ENCODE assay signal across 10 mouse cellular contexts in the genomic region with DNA sequence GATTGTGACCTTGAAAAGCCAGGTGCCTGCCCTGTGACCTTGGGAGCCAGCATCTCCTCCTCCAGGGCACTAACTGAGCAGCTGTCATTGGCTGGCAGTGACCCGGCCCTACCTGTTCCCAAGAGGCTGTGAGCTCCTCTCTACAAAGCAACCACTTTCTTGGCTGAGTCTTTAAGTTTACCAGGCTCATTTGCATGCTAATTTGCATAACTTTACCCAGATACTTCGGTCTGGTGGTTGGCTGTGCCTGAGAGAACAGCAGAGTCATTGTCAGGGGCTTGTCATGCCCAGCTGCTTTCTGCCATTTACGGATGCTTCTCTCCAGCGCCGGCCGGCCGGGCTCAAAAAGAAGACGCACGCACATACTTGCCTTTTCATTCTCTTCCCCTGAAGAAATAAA. TPM values are rescaled to one million over a fixed set of nuclear protein-coding genes. Genes with fewer than 3 reads are reported as not detected.
DNase-seq lines count a peak whose midpoint lies in the region; ATAC-seq lines count a peak whose summit lies in the region.
"Had no signal": no experiment of that assay in that cellular context is flagged by ENCODE, and none has a peak within 500 bp of the region (broad histone marks: within the 10 kb centered on the region; RNA-seq: fewer than 3 reads in every experiment).

No protein-coding gene starts in this region.

- WGBS in forebrain, embryonic 13.5 days = 5% methylated on average over 9 of the region's 9 CpGs

- no peaks in the 10 kb centered on the region for H3K27me3 ChIP-seq in forebrain, embryonic 13.5 days
- H3K27me3 ChIP-seq: liver, embryonic 15.5 days had no signal

- H3K27ac ChIP-seq in forebrain, embryonic 13.5 days = peak overlapping the region; percentile 78
- H3K27ac ChIP-seq: liver, embryonic 15.5 days had no signal

- no peaks in the 10 kb centered on the region for H3K9me3 ChIP-seq in forebrain, embryonic 13.5 days (replicated peaks)
- H3K9me3 ChIP-seq: liver, embryonic 15.5 days had no signal

- H3K9ac ChIP-seq in forebrain, embryonic 13.5 days = 0 out of 2 replicates have a peak overlapping the region, but pooled peaks have one; percentile 34
- H3K9ac ChIP-seq: liver, embryonic 15.5 days had no signal

- H3K4me3 ChIP-seq in forebrain, embryonic 13.5 days = 0 out of 2 replicates have a peak overlapping the region, but pooled peaks have one; percentile 14
- H3K4me3 ChIP-seq: liver, embryonic 15.5 days had no signal

- ATAC-seq in forebrain, embryonic 13.5 days = peak; percentile 91
- ATAC-seq in megakaryocyte, adult 5-6 weeks (ENCODE audit: poor library complexity, severe bottlenecking) = 0 out of 2 replicates have a peak, but pooled peaks have one; percentile 16

- peaks cover 45% of the 10 kb centered on the region for H3K4me1 ChIP-seq in forebrain, embryonic 13.5 days
- H3K4me1 ChIP-seq: liver, embryonic 15.5 days had no signal

- peak; percentile 23 for DNase-seq in embryo, embryonic 10 days (ENCODE audit: low spot score)
- DNase-seq in embryo, embryonic 9.5 days (ENCODE audit: extremely low spot score) = no peak
- DNase-seq in A20 (ENCODE audit: low read depth, low spot score) = peak; percentile 90
- DNase-seq in testis, postnatal 14 days (ENCODE audit: low spot score) = no peak
- DNase-seq in spleen, postnatal 14 days (ENCODE audit: low spot score in 2 of 2) = no peak
- DNase-seq in urinary bladder, adult 2 months (ENCODE audit: low spot score) = no peak
- DNase-seq: adrenal gland, adult 8-10 months had no signal

- H3K4me2 ChIP-seq in forebrain, embryonic 13.5 days = peak overlapping the region; percentile 51
- H3K4me2 ChIP-seq: liver, embryonic 15.5 days had no signal

- H3K36me3 ChIP-seq in forebrain, embryonic 13.5 days (ENCODE audit: poor library complexity, severe bottlenecking) = peaks cover 30% of the 10 kb centered on the region
- H3K36me3 ChIP-seq: liver, embryonic 15.5 days had no signal

RNA-seq across cellular contexts. Expression of a gene that starts 35.1 kb away (rescaled TPM):
- polyA plus RNA-seq in forebrain, embryonic 13.5 days (2015; fragmentation: Nextera tagmentation; extraction: Ambion mirVana) = 38.5 TPM in 2 replicates
- 0.84 and 1.2 TPM in 2 replicates for total RNA-seq in megakaryocyte, adult 5-6 weeks (2015)
- 0.15 and 0.41 TPM in 2 replicates for total RNA-seq in megakaryocyte, adult 5-6 weeks (2017)
- 4.4 and 6.9 TPM in 2 replicates for polyA plus RNA-seq in urinary bladder, adult 2 months (2012; rRNA removed)

RNA-seq across cellular contexts. Expression of a gene that starts 55.2 kb away (rescaled TPM):
- 47.5 and 55.1 TPM in 2 replicates for polyA plus RNA-seq in forebrain, embryonic 13.5 days (2015; fragmentation: Nextera tagmentation; extraction: Ambion mirVana)
- 10.8 and 12.1 TPM in 2 replicates for total RNA-seq in megakaryocyte, adult 5-6 weeks (2015)
- total RNA-seq in megakaryocyte, adult 5-6 weeks (2017) = 10.8 and 13.2 TPM in 2 replicates
- polyA plus RNA-seq in urinary bladder, adult 2 months (2012; rRNA removed) = 33.4 and 33.8 TPM in 2 replicates

Comparison
In these comparisons a context has a peak if more than half of its experiments do, and no peak if none do; other contexts are left out.
1. DNase-seq: peak in embryo, embryonic 10 days (single experiment) and A20 (single experiment); none in embryo, embryonic 9.5 days (single experiment), testis, postnatal 14 days (single experiment), spleen, postnatal 14 days (0 of 2) and urinary bladder, adult 2 months (single experiment).